Mouse (Mus musculus): ENCODE results near the gene Apaf1. TPM values are rescaled to one million over a fixed set of nuclear protein-coding genes. Genes with fewer than 3 reads are reported as not detected.

Gene Apaf1
- total RNA-seq, 1 experiment = 25.7 TPM

- no peaks in the 10 kb centered on the region for H3K9me3 ChIP-seq (ENCODE audit: control insufficient read depth, insufficient read depth, low read depth, low read length)
- no peaks in the 10 kb centered on the region for H3K4me1 ChIP-seq (ENCODE audit: control insufficient read depth in 2 of 2, insufficient read depth in 2 of 2, low read length in 2 of 2, poor library complexity in 1 of 2)
- H3K36me3 ChIP-seq (ENCODE audit: control insufficient read depth, insufficient read depth, low read length, poor library complexity, severe bottlenecking) = no peaks in the 10 kb centered on the region
- TF ChIP-seq ZNF384 (IDR thresholded peaks at IDR 0.05; ENCODE audit: low read depth, low read length) = no peak
- TF ChIP-seq CHD2 (IDR thresholded peaks at IDR 0.05; ENCODE audit: low read depth, low read length) = no peak
- no peak for TF ChIP-seq ZC3H11A (IDR thresholded peaks at IDR 0.05; ENCODE audit: borderline replicate concordance, low read depth, low read length)
- no peak for TF ChIP-seq MAFK (IDR thresholded peaks at IDR 0.05; ENCODE audit: insufficient read depth, low read depth, low read length)
- no peak for TF ChIP-seq HCFC1 (IDR thresholded peaks at IDR 0.05; ENCODE audit: borderline replicate concordance, insufficient read depth, low read length)
- no peak for DNase-seq (ENCODE audit: low read depth, low spot score)
- H3K9ac ChIP-seq (ENCODE audit: insufficient read depth, low read depth, low read length, poor library complexity, severe bottlenecking) = no peak overlapping the region
- no peak overlapping the region for H3K27ac ChIP-seq (ENCODE audit: insufficient read depth, low read depth, low read length, poor library complexity, severe bottlenecking)
- H3K4me3 ChIP-seq (ENCODE audit: insufficient read depth in 1 of 2, low read depth in 1 of 2, low read length in 2 of 2, poor library complexity in 1 of 2, severe bottlenecking in 1 of 2) = no peak overlapping the region
- in situ Hi-C loops (cut with MboI; ENCODE audit: low sequenced_read_pairs in 2 of 2, unreplicated experiment in 2 of 2) = no loop called here
These were observed 128.7 kb downstream of the Apaf1 start for GRCm38 (mm10) chr10:90953821-90954220.

GRCm38 (mm10) chr10:90953103-90953709 is 129.4 kb downstream of the Apaf1 start:
- H3K36me3 ChIP-seq (ENCODE audit: control insufficient read depth, insufficient read depth, low read length, poor library complexity, severe bottlenecking) = no peaks in the 10 kb centered on the region
- H3K4me1 ChIP-seq (ENCODE audit: control insufficient read depth in 2 of 2, insufficient read depth in 2 of 2, low read length in 2 of 2, poor library complexity in 1 of 2) = no peaks in the 10 kb centered on the region
- H3K27ac ChIP-seq (ENCODE audit: insufficient read depth, low read depth, low read length, poor library complexity, severe bottlenecking) = no peak overlapping the region
- H3K4me3 ChIP-seq (ENCODE audit: insufficient read depth in 1 of 2, low read depth in 1 of 2, low read length in 2 of 2, poor library complexity in 1 of 2, severe bottlenecking in 1 of 2) = no peak overlapping the region
- no peak for DNase-seq (ENCODE audit: low read depth, low spot score)
- no peak for TF ChIP-seq MAFK (IDR thresholded peaks at IDR 0.05; ENCODE audit: insufficient read depth, low read depth, low read length)
- no peaks in the 10 kb centered on the region for H3K9me3 ChIP-seq (ENCODE audit: control insufficient read depth, insufficient read depth, low read depth, low read length)
- in situ Hi-C loops (cut with MboI; ENCODE audit: low sequenced_read_pairs in 2 of 2, unreplicated experiment in 2 of 2) = no loop called here
- no peak overlapping the region for H3K9ac ChIP-seq (ENCODE audit: insufficient read depth, low read depth, low read length, poor library complexity, severe bottlenecking)

- no peak for DNase-seq (ENCODE audit: low read depth, low spot score)
- Histone ChIP-seq H3K9me3 (ENCODE audit: control insufficient read depth, insufficient read depth, low read depth, low read length) (no peaks in the 10 kb centered on the region), H3K27ac (ENCODE audit: insufficient read depth, low read depth, low read length, poor library complexity, severe bottlenecking) (no peak overlapping the region), H3K36me3 (ENCODE audit: control insufficient read depth, insufficient read depth, low read length, poor library complexity, severe bottlenecking) (no peaks in the 10 kb centered on the region), H3K9ac (ENCODE audit: insufficient read depth, low read depth, low read length, poor library complexity, severe bottlenecking) (no peak overlapping the region), H3K4me3 (ENCODE audit: insufficient read depth in 1 of 2, low read depth in 1 of 2, low read length in 2 of 2, poor library complexity in 1 of 2, severe bottlenecking in 1 of 2) (no peak overlapping the region), H3K4me1 (ENCODE audit: control insufficient read depth in 2 of 2, insufficient read depth in 2 of 2, low read length in 2 of 2, poor library complexity in 1 of 2) (no peaks in the 10 kb centered on the region)
- in situ Hi-C loops (cut with MboI; ENCODE audit: low sequenced_read_pairs in 2 of 2, unreplicated experiment in 2 of 2) = no loop called here
- TF ChIP-seq ZC3H11A (IDR thresholded peaks at IDR 0.05; ENCODE audit: borderline replicate concordance, low read depth, low read length) = no peak
- TF ChIP-seq ZNF384 (IDR thresholded peaks at IDR 0.05; ENCODE audit: low read depth, low read length) = no peak
- TF ChIP-seq MAFK (IDR thresholded peaks at IDR 0.05; ENCODE audit: insufficient read depth, low read depth, low read length) = no peak
- no peak for TF ChIP-seq CHD2 (IDR thresholded peaks at IDR 0.05; ENCODE audit: low read depth, low read length)
- no peak for TF ChIP-seq HCFC1 (IDR thresholded peaks at IDR 0.05; ENCODE audit: borderline replicate concordance, insufficient read depth, low read length)
These were observed 134.8 kb downstream of the Apaf1 start for GRCm38 (mm10) chr10:90947608-90948373.

GRCm38 (mm10) chr10:90947043-90947442 is 135.5 kb downstream of the Apaf1 start:
- H3K9ac ChIP-seq (ENCODE audit: insufficient read depth, low read depth, low read length, poor library complexity, severe bottlenecking) = no peak overlapping the region
- in situ Hi-C loops (cut with MboI; ENCODE audit: low sequenced_read_pairs in 2 of 2, unreplicated experiment in 2 of 2) = no loop called here
- H3K4me3 ChIP-seq (ENCODE audit: insufficient read depth in 1 of 2, low read depth in 1 of 2, low read length in 2 of 2, poor library complexity in 1 of 2, severe bottlenecking in 1 of 2) = no peak overlapping the region
- DNase-seq (ENCODE audit: low read depth, low spot score) = no peak
- no peaks in the 10 kb centered on the region for H3K36me3 ChIP-seq (ENCODE audit: control insufficient read depth, insufficient read depth, low read length, poor library complexity, severe bottlenecking)
- no peaks in the 10 kb centered on the region for H3K9me3 ChIP-seq (ENCODE audit: control insufficient read depth, insufficient read depth, low read depth, low read length)
- no peak overlapping the region for H3K27ac ChIP-seq (ENCODE audit: insufficient read depth, low read depth, low read length, poor library complexity, severe bottlenecking)
- no peaks in the 10 kb centered on the region for H3K4me1 ChIP-seq (ENCODE audit: control insufficient read depth in 2 of 2, insufficient read depth in 2 of 2, low read length in 2 of 2, poor library complexity in 1 of 2)
- TF ChIP-seq ZNF384 (IDR thresholded peaks at IDR 0.05; ENCODE audit: low read depth, low read length) (no peak), ZC3H11A (IDR thresholded peaks at IDR 0.05; ENCODE audit: borderline replicate concordance, low read depth, low read length) (no peak), MAFK (IDR thresholded peaks at IDR 0.05; ENCODE audit: insufficient read depth, low read depth, low read length) (no peak), CHD2 (IDR thresholded peaks at IDR 0.05; ENCODE audit: low read depth, low read length) (no peak), HCFC1 (IDR thresholded peaks at IDR 0.05; ENCODE audit: borderline replicate concordance, insufficient read depth, low read length) (no peak)
